Mouse (Mus musculus): ENCODE results near the gene Git2. TPM values are rescaled to one million over a fixed set of nuclear protein-coding genes. Genes with fewer than 3 reads are reported as not detected.
A peak's percentile ranks its signal among the peaks of the same experiment; 100 is the strongest.

Gene Git2
- polyA plus RNA-seq, 1 experiment from 2014 or later, result 57.2 TPM

DNA sequence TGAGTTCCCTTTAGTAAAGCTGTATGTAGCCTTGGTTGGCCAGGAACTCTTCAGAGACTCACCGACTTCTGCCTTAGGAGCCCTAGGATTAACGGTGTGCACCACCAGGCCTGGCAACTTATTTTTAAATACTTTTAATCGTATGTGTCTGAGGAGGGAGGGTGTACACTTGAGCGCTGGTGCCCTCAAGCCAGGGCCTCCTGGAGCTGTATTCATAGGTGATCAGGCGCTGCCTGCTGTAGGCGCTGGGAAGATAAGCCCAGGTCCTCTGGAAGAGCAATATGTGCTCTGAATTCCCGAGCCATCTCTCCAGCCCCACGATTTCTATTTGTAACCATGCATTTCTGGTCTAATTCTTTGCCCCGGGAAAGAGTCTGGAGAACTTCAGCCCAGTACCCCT is 31.7 kb upstream of the Git2 start:
- Histone ChIP-seq H3K27me3 (replicated peaks) (no peaks in the 10 kb centered on the region), H3K27ac (no peak overlapping the region)
- WGBS, result 54% methylated on average over 9 of the region's 9 CpGs

DNA sequence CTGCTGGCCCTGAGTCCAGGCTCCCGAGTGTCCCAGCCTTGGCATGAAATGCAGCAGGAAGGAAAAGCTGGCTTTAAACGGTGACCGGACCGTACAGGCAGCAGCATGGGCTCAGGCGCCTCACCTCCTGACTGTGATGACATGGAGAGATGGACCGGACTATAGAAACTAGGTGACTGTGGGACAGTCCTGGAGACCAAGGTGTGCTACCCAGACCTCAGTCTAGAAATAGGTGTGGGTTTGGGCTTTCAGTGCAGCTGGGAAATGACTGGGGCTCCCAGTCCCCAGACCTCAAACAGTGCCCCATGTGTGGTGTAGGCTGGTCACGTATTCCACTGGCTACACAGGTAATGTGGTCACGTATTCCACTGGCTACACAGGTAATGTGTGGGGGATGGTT is 31.3 kb upstream of the Git2 start:
- peaks cover 17% of the 10 kb centered on the region for H3K4me1 ChIP-seq
- no peaks in the 10 kb centered on the region for H3K27me3 ChIP-seq (replicated peaks)
- WGBS, result 90% methylated on average over 8 of the region's 8 CpGs
- no peak overlapping the region for H3K9ac ChIP-seq
- H3K36me3 ChIP-seq, result peaks cover 69% of the 10 kb centered on the region
- no peak overlapping the region for H3K4me3 ChIP-seq
- H3K4me2 ChIP-seq (replicated peaks), result no peak overlapping the region
- H3K27ac ChIP-seq, result no peak overlapping the region
- no peak for ATAC-seq (ENCODE audit: low FRiP score, low read depth)
- no peaks in the 10 kb centered on the region for H3K9me3 ChIP-seq

More for the DNA sequence above, 31.7 kb upstream of the Git2 start:
- Histone ChIP-seq H3K4me1 (peaks cover 20% of the 10 kb centered on the region), H3K9me3 (no peaks in the 10 kb centered on the region), H3K4me2 (replicated peaks) (no peak overlapping the region), H3K9ac (no peak overlapping the region), H3K4me3 (no peak overlapping the region), H3K36me3 (peaks cover 65% of the 10 kb centered on the region)
- no peak for ATAC-seq (ENCODE audit: low FRiP score, low read depth)

- no peaks in the 10 kb centered on the region for H3K27me3 ChIP-seq (replicated peaks)
- ATAC-seq (ENCODE audit: low FRiP score, low read depth), result no peak
- peaks cover 79% of the 10 kb centered on the region for H3K36me3 ChIP-seq
- no peak overlapping the region for H3K9ac ChIP-seq
- H3K4me3 ChIP-seq, result no peak overlapping the region
- no peak overlapping the region for H3K27ac ChIP-seq
- peaks cover 10% of the 10 kb centered on the region; the same call in 1 of the 2 replicates for H3K4me1 ChIP-seq
- 76% methylated on average over 15 of the region's 15 CpGs for WGBS
- H3K4me2 ChIP-seq (replicated peaks), result no peak overlapping the region
- H3K9me3 ChIP-seq, result no peaks in the 10 kb centered on the region
Measured at GRCm38 (mm10) chr5:114805436-114806350, 30.4 kb upstream of the Git2 start.

DNA sequence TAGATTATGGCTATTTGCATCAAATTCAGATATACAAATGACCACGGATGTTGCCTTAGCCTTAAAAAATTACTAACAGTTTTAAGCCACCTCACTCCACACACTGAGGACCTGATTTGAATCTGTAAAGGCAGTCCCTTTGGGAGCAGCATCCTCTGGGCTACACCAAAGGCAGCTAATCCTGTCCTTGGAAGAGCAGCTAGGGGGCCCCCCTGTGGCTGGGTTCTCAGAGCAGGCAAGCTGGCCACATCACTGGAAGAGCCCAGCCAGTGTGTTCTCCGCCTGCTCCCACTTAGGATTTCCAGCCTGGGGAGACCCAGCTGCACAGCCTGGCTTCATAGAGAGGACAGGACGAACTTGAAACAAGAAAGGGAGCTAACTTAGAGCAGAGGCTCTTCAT is 29.6 kb upstream of the Git2 start:
- H3K27ac ChIP-seq, result no peak overlapping the region
- 37% methylated on average over 3 of the region's 3 CpGs for WGBS
- no peak overlapping the region for H3K4me3 ChIP-seq
- H3K36me3 ChIP-seq, result peaks cover 86% of the 10 kb centered on the region
- ATAC-seq (ENCODE audit: low FRiP score, low read depth), result no peak
- no peaks in the 10 kb centered on the region for H3K9me3 ChIP-seq
- H3K4me2 ChIP-seq (replicated peaks), result no peak overlapping the region
- H3K27me3 ChIP-seq (replicated peaks), result no peaks in the 10 kb centered on the region
- H3K9ac ChIP-seq, result no peak overlapping the region
- peaks cover 10% of the 10 kb centered on the region; the same call in 1 of the 2 replicates for H3K4me1 ChIP-seq

DNA sequence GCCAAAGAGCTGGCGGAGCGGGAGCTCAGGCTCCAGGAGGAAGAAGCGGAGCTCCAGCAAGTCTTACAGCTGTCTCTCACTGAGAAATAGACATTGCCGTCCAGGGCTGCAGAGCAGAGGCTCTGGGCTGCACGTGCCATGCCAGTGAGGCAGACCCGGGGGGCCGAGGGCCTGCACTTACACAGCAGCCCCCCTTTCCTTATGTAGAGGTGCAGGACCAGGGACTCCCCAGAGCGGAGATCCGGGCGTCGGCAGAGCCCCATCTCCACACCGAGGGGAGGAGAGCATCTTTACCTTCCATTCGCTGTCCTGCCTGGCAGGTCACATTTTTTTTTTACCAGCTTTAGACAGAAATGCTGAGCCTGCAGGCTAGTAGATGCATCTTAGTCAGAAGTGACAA is 29.0 kb upstream of the Git2 start:
- Histone ChIP-seq H3K4me3 (no peak overlapping the region), H3K4me1 (peaks cover 10% of the 10 kb centered on the region; the same call in 1 of the 2 replicates), H3K27ac (no peak overlapping the region), H3K4me2 (replicated peaks) (no peak overlapping the region), H3K27me3 (replicated peaks) (no peaks in the 10 kb centered on the region), H3K9ac (no peak overlapping the region), H3K9me3 (no peaks in the 10 kb centered on the region), H3K36me3 (peaks cover 86% of the 10 kb centered on the region)
- no peak for ATAC-seq (ENCODE audit: low FRiP score, low read depth)
- WGBS, result 87% methylated on average over 13 of the region's 13 CpGs

DNA sequence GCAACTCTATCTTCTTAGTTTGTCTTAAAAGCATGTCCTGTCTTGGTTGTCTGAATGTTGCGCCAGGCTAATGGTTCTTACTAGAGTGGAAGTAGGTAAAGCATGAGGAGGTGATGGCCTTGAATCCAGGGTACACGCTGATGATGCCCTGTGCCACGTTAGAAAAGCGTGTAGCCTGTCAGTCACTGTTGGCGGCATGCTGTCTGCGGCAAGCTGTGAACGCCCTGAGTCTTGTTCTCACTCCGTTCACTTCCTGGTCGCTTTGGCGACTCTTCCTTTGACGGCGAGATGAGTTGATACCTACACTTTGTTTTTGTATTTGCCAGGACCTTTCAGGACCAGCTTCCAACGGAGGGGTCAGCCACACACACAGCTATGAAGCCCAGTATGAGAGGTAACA is 27.9 kb upstream of the Git2 start:
- Histone ChIP-seq H3K9ac (no peak overlapping the region), H3K36me3 (peaks cover 86% of the 10 kb centered on the region), H3K4me3 (no peak overlapping the region), H3K4me1 (0 out of 2 replicates have a peak, but pooled peaks cover 10% of the 10 kb centered on the region), H3K27ac (no peak overlapping the region), H3K4me2 (replicated peaks) (no peak overlapping the region), H3K9me3 (no peaks in the 10 kb centered on the region), H3K27me3 (replicated peaks) (no peaks in the 10 kb centered on the region)
- 95% methylated on average over 13 of the region's 13 CpGs for WGBS
- no peak for ATAC-seq (ENCODE audit: low FRiP score, low read depth)

GRCm38 (mm10) chr5:114801841-114802240 is 26.5 kb upstream of the Git2 start:
- Histone ChIP-seq H3K4me2 (replicated peaks) (no peak overlapping the region), H3K27ac (no peak overlapping the region), H3K9me3 (no peaks in the 10 kb centered on the region), H3K27me3 (replicated peaks) (no peaks in the 10 kb centered on the region), H3K4me1 (0 out of 2 replicates have a peak, but pooled peaks cover 10% of the 10 kb centered on the region), H3K9ac (no peak overlapping the region), H3K36me3 (peaks cover 86% of the 10 kb centered on the region), H3K4me3 (no peak overlapping the region)
- WGBS, result 81% methylated on average over 6 of the region's 6 CpGs
- no peak for ATAC-seq (ENCODE audit: low FRiP score, low read depth)

- H3K4me3 ChIP-seq, result no peak overlapping the region
- H3K4me1 ChIP-seq, result peaks cover 9% of the 10 kb centered on the region
- H3K9me3 ChIP-seq, result no peaks in the 10 kb centered on the region
- H3K4me2 ChIP-seq (replicated peaks), result no peak overlapping the region
- 11% methylated on average over 8 of the region's 8 CpGs for WGBS
- H3K27me3 ChIP-seq (replicated peaks), result no peaks in the 10 kb centered on the region
- H3K9ac ChIP-seq, result no peak overlapping the region
- H3K36me3 ChIP-seq, result peaks cover 78% of the 10 kb centered on the region
- ATAC-seq (ENCODE audit: low FRiP score, low read depth), result no peak
- no peak overlapping the region for H3K27ac ChIP-seq
Measured at GRCm38 (mm10) chr5:114801049-114801448, 25.7 kb upstream of the Git2 start.

GRCm38 (mm10) chr5:114799848-114800247 is 24.5 kb upstream of the Git2 start:
- Histone ChIP-seq H3K9me3 (no peaks in the 10 kb centered on the region), H3K36me3 (peaks cover 71% of the 10 kb centered on the region), H3K4me1 (peaks cover 17% of the 10 kb centered on the region), H3K4me3 (no peak overlapping the region), H3K9ac (no peak overlapping the region), H3K4me2 (replicated peaks) (no peak overlapping the region), H3K27me3 (replicated peaks) (no peaks in the 10 kb centered on the region), H3K27ac (no peak overlapping the region)
- 89% methylated on average over 11 of the region's 11 CpGs for WGBS
- ATAC-seq (ENCODE audit: low FRiP score, low read depth), result no peak

- ATAC-seq (ENCODE audit: low FRiP score, low read depth), result no peak
- peak overlapping the region; percentile 62; the same call in 1 of the 2 replicates for H3K4me2 ChIP-seq (replicated peaks)
- H3K27me3 ChIP-seq (replicated peaks), result no peaks in the 10 kb centered on the region
- H3K9ac ChIP-seq, result no peak overlapping the region
- peaks cover 23% of the 10 kb centered on the region for H3K4me1 ChIP-seq
- H3K4me3 ChIP-seq, result no peak overlapping the region
- 84% methylated on average over 8 of the region's 8 CpGs for WGBS
- peaks cover 65% of the 10 kb centered on the region for H3K36me3 ChIP-seq
- no peak overlapping the region for H3K27ac ChIP-seq
- H3K9me3 ChIP-seq, result no peaks in the 10 kb centered on the region
Measured at GRCm38 (mm10) chr5:114797253-114797652, 21.9 kb upstream of the Git2 start.

DNA sequence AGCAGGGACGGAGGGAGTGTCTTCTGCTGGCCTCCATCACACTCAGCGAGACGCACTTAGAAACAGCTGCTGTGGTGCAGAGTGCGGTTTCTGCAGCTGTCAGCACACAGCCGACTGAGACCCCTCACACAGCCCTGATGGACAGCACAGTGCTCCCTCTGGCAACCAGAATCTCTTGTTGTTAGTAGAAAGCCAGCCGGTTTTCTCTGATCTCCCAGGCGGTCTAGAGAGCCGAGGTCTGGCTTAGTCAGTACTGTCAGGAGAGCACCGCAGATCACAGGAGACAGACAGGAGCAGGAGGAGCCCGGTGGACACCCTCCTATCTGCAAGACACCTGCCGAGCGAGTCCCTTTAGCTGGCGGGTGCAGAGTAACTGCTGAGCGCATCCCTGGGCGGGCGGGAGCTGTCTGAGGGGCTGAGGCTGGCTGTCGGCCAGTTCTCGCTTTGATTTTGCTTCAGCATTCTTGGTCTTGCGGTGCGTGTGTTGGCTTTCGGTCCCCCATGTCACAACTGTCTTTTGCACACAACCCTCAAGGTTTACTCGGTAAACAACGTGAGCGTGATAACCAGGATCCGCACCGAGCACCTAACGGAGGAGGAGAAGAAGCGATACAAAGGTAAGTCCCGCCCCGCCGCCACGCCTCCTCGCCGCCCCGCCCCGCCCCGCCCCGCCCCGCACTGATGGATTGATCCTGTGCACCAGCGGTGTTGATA is 21.1 kb upstream of the Git2 start:
- Histone ChIP-seq H3K4me1 (peaks cover 23% of the 10 kb centered on the region), H3K36me3 (peaks cover 65% of the 10 kb centered on the region), H3K27ac (peak overlapping the region; percentile 62; the same call in 1 of the 2 replicates), H3K27me3 (replicated peaks) (no peaks in the 10 kb centered on the region), H3K4me3 (peak overlapping the region; percentile 33), H3K9me3 (no peaks in the 10 kb centered on the region), H3K4me2 (replicated peaks) (peak overlapping the region; percentile 62), H3K9ac (peak overlapping the region; percentile 49)
- ATAC-seq (ENCODE audit: low FRiP score, low read depth), result peak; percentile 62; the same call in 1 of the 2 replicates
- 3% methylated on average over 40 of the region's 40 CpGs for WGBS

DNA sequence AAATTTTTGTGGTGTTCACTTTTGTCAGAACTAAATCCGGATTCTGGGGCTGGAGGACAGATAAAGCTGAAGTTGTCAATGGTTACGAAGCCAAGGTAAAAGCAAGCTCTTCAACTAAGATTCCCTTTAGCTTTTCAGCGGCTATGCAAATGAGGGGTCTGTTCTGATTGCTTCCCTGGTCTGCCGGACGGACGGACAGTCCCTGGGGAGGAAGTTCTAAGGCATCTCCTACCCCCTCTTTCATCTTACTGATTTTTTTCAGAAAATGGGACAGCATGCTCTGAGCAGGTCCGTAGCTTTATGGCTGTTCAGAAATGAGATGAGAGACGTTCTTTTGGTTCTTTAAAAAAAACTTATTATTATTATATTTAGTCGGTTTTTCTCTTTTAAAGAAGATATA is 20.3 kb upstream of the Git2 start:
- peak overlapping the region; percentile 8; the same call in 1 of the 2 replicates for H3K9ac ChIP-seq
- peaks cover 65% of the 10 kb centered on the region for H3K36me3 ChIP-seq
- ATAC-seq (ENCODE audit: low FRiP score, low read depth), result no peak
- H3K4me1 ChIP-seq, result peaks cover 23% of the 10 kb centered on the region
- H3K9me3 ChIP-seq, result no peaks in the 10 kb centered on the region
- no peak overlapping the region for H3K27ac ChIP-seq
- H3K4me2 ChIP-seq (replicated peaks), result no peak overlapping the region
- no peak overlapping the region for H3K4me3 ChIP-seq
- 54% methylated on average over 9 of the region's 9 CpGs for WGBS
- no peaks in the 10 kb centered on the region for H3K27me3 ChIP-seq (replicated peaks)
